Mouse (Mus musculus) cerebellum, adult (tissue): ENCODE data around the gene Dlg4.

Experiments used
- ATAC-seq: cut with Nextera tagmentation; 2 replicates; pipeline ENCODE4 v1.9.2; 2017; ENCODE audit warnings: mild to moderate bottlenecking, moderate library complexity, mixed read lengths; ENCODE audit not compliant: insufficient number of reproducible peaks, low FRiP score, low TSS enrichment

Dlg4 gene

GRCm38 (mm10) chr11:70080803-70081590 lies 64.3 kb downstream of the Dlg4 start:
- ATAC-seq: no peak

GRCm38 (mm10) chr11:70084563-70084962 lies 67.8 kb downstream of the Dlg4 start:
- no peak for ATAC-seq

- no peak for ATAC-seq
Measured at GRCm38 (mm10) chr11:70091986-70092783, 75.4 kb downstream of the Dlg4 start, which contains the start of gene Asgr2. Gene Asgr2 (plus strand): TSS chr11:70092644.
